Mouse (Mus musculus): ENCODE results near the gene Oaz3. TPM values are rescaled to one million over a fixed set of nuclear protein-coding genes. Genes with fewer than 3 reads are reported as not detected.

Gene Oaz3
- total RNA-seq, 4 experiments from 2014 or later, result not detected

DNA sequence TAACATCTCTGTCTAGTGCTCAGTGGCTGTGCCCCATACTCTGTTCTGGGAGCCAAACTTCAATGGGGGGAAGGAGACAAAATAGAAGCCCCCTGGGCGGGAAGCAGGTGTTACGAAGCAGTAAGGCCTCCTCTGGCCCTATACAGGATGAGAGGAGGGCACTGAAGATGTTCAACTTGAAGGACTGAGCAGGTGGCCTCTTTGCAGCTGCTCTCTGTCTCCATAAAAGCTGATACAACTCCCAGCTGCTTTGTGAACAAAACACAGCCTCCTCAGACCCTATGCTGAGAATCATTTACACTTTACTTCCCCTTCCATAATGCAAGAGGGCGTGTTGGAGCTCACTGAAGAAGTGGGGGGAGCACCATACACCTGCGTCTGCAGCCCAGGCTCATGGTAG is 57.0 kb downstream of the Oaz3 start:
- DNase-seq, result no peak

GRCm38 (mm10) chr3:94383476-94383875 is 60.2 kb downstream of the Oaz3 start:
- DNase-seq, result no peak

Other genes starting within 250 kb of the Oaz3 start
- gene Gm5286, start 247.2 kb downstream of the Oaz3 start, total RNA-seq (2022), result not detected
- gene Gm4778, start 179.9 kb downstream of the Oaz3 start, total RNA-seq (2022), result not detected
- 1 to 10 TPM; 7.5 to 9.5 (median 9.1) TPM for gene Them4, start 133.8 kb downstream of the Oaz3 start, total RNA-seq (2022)
- gene Them5, start 101.8 kb downstream of the Oaz3 start, total RNA-seq (2022), result not detected
- under 1 TPM; 0.35 to 0.71 (median 0.51) TPM for gene C2cd4d, start 81.5 kb downstream of the Oaz3 start, total RNA-seq (2022)
- 10 to 100 TPM; 14.6 to 27.6 (median 23.6) TPM for gene Rorc, start 71.1 kb downstream of the Oaz3 start, total RNA-seq (2022)
- 1 to 10 TPM in 1 of 4 experiments, under 1 TPM in 3; 0.31 to 1.3 (median 0.78) TPM for gene Lingo4, start 45.4 kb downstream of the Oaz3 start, total RNA-seq (2022)
- 10 to 100 TPM in 3 of 4 experiments, 1 to 10 TPM in 1; 10.0 to 22.5 (median 15.9) TPM for gene Tdrkh, start 30.6 kb downstream of the Oaz3 start, total RNA-seq (2022)
- 10 to 100 TPM; 69.1 to 73.5 (median 71.4) TPM for gene Mrpl9, start 597 bp downstream of the Oaz3 start, total RNA-seq (2022)
- gene Celf3, start 34.4 kb upstream of the Oaz3 start, total RNA-seq (2022), result 10 to 100 TPM; 17.7 to 38.7 (median 29.4) TPM
- 1 to 10 TPM; 2.4 to 8.5 (median 3.3) TPM for gene Riiad1, start 36.4 kb upstream of the Oaz3 start, total RNA-seq (2022)
- 10 to 100 TPM; 47.4 to 56.8 (median 54.8) TPM for gene Snx27, start 138.8 kb upstream of the Oaz3 start, total RNA-seq (2022)
- not detected for gene Gm10972, start 199.2 kb upstream of the Oaz3 start, total RNA-seq (2022)
- 10 to 100 TPM; 14.5 to 18.2 (median 16.9) TPM for gene Tuft1, start 215.0 kb upstream of the Oaz3 start, total RNA-seq (2022)
- gene Selenbp2, start 249.6 kb upstream of the Oaz3 start, total RNA-seq (2022), result 10 to 100 TPM in 1 of 4 experiments, 1 to 10 TPM in 3; 5.4 to 11.5 (median 6.4) TPM